Mouse (Mus musculus): ENCODE data around the gene Slc7a15.

DNA sequence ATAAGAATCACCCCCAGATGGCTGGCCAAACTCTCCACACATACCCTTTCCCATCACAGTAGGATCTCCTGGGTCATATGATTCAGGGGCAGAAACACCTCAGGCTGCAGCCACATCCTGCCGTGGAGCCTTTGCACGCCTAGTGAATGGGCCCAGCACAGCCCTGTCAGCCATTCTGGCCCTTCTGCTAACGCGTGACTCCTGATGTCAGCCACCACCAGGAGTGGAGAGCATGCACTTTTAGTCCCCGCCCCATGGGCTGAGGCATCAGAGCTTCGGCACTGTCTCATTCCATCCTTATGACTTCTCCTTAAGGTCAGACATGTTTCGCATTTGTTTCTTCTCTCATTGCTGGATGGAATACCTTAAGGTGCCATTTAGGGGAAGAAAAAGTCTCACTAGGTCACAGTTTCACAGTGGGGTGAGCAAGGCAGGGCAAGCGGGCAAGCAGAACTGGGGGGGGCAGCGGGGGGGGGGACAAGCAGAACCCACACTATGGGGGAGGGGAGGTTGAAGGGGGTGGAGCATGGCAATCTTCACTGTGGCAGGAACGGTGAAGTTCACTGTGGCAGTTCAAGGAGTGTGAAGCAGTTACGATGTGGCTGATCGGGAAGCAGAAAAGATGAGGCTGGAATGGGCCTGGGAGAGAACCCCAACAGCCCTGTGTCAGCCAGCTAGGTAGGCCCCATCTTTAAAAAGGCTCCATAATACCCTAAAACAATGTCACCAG, 79.3 kb downstream of the Slc7a15 start:
- TF ChIP-seq CTCF (IDR thresholded peaks at IDR 0.05; ENCODE audit: borderline replicate concordance, control insufficient read depth, extremely low read depth, insufficient read depth, low read length, poor library complexity): no peak
- TF ChIP-seq POLR2A (IDR thresholded peaks at IDR 0.05; ENCODE audit: control insufficient read depth, extremely low read depth, insufficient read depth, low read length, poor library complexity): no peak

Data from thymus, adult 2 months (tissue).